Mouse (Mus musculus): ENCODE results near the gene Camk2n2.
A peak's percentile ranks its signal among the peaks of the same experiment; 100 is the strongest.

DNA sequence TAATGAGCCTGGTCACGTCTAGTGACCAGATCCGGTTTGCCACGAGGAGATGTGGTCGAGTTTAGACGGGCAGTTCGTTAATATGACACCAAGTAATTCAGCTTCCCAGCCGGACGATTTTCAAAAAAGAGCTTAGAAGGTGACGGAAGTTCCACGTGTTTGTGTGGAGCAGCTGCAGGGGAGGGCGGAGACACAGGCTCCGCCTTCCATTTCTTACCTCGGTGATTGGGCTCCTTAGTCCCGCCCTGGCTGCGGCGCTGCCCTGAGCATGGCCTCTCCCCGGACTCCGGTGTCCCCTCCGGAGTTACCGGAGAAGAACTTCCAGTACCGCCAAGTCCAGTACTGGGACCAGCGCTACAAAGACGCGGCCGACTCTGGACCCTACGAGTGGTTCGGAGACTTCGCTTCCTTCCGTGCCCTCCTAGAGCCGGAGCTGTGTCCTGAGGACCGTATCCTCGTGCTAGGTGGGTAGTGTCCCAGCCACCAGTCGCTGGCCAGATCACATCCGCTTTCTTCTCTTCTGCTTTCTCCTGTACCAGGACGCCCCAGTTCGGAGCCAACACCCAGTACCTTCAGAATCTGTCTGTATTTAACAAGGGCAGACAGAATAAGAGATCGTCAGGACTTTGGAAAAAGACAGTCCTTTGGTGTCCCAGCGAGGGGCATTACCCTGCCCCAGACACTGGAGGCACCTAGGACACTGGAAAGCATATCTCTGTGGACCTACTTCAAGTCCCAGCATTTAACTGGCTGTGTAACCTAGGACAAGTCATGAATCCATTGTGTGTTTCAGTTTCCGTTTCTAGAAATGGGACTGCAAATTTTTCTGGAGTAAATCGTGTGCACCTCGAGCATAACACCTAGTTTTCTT lies 9.5 kb downstream of the Camk2n2 start, which contains the start of the genes Eef1akmt4, Gm49333 and Alg3:
- TF ChIP-seq MAX (IDR thresholded peaks at IDR 0.05; ENCODE audit: low read length) (peak; percentile 100), SIN3A (IDR thresholded peaks at IDR 0.05; ENCODE audit: low read length) (peak; percentile 99), POLR2A (IDR thresholded peaks at IDR 0.05; ENCODE audit: low read depth, low read length) (peak; percentile 94), RAD21 (IDR thresholded peaks at IDR 0.05; ENCODE audit: low read depth, low read length) (no peak), SMC3 (IDR thresholded peaks at IDR 0.05; ENCODE audit: low read depth, low read length) (no peak), CTCF (conservative IDR thresholded peaks at IDR 0.05 in 1 of 2, IDR thresholded peaks at IDR 0.05 in 1 of 2; ENCODE audit: low read depth in 2 of 2, low read length in 2 of 2) (no peak), ELF1 (IDR thresholded peaks at IDR 0.05; ENCODE audit: low read depth, low read length) (0 out of 2 replicates have a peak, but pooled peaks have one; percentile 48), MAZ (IDR thresholded peaks at IDR 0.05; ENCODE audit: low read depth, low read length) (0 out of 2 replicates have a peak, but pooled peaks have one; percentile 44), POLR2AphosphoS2 (IDR thresholded peaks at IDR 0.05; ENCODE audit: low read depth, low read length) (no peak), HCFC1 (IDR thresholded peaks at IDR 0.05; ENCODE audit: low read depth, low read length) (peak; percentile 83), EP300 (IDR thresholded peaks at IDR 0.05; ENCODE audit: low read length) (no peak), ZC3H11A (IDR thresholded peaks at IDR 0.05; ENCODE audit: low read depth, low read length) (no peak)

All from CH12.LX (cell line).